Mouse (Mus musculus) forebrain, embryonic 15.5 days (tissue): ENCODE measurements around the gene Ntm. TPM values are rescaled to one million over a fixed set of nuclear protein-coding genes. Genes with fewer than 3 reads are reported as not detected.
A peak's percentile ranks its signal among the peaks of the same experiment; 100 is the strongest.

ENCODE experiments used
- ATAC-seq: fragments of 200-750 bp; cut with Nextera tagmentation; replicated peaks from 2 replicates; pipeline ENCODE4 v1.8.0; 2017; ENCODE audit warnings: mild to moderate bottlenecking, moderate TSS enrichment, moderate library complexity
- H3K27ac ChIP-seq: fragments of 300-500 bp; sonication (generic); replicated peaks from 2 replicates; pipeline ENCODE4 v1.5.1; 2015; ENCODE audit warnings: mild to moderate bottlenecking, inconsistent platforms
- H3K27me3 ChIP-seq: fragments of 300-500 bp; sonication (generic); 2 replicates; pipeline ENCODE4 v1.6.1; 2015; ENCODE audit warnings: inconsistent platforms
- H3K36me3 ChIP-seq: fragments of 300-500 bp; sonication (generic); 2 replicates; pipeline ENCODE4 v1.6.1; 2015; ENCODE audit warnings: mild to moderate bottlenecking, inconsistent platforms
- H3K4me1 ChIP-seq: fragments of 300-500 bp; sonication (generic); 2 replicates; pipeline ENCODE4 v1.6.1; 2015; ENCODE audit warnings: inconsistent platforms
- H3K4me2 ChIP-seq: fragments of 300-500 bp; sonication (generic); replicated peaks from 2 replicates; pipeline ENCODE4 v1.6.1; 2015; ENCODE audit warnings: mild to moderate bottlenecking, inconsistent platforms
- H3K4me3 ChIP-seq: fragments of 300-500 bp; sonication (generic); 2 replicates; pipeline ENCODE4 v1.5.1; 2015; ENCODE audit warnings: mild to moderate bottlenecking, inconsistent platforms
- H3K9ac ChIP-seq: fragments of 300-500 bp; sonication (generic); replicated peaks from 2 replicates; pipeline ENCODE4 v1.6.1; 2015; ENCODE audit warnings: mild to moderate bottlenecking, inconsistent platforms
- H3K9me3 ChIP-seq: fragments of 300-500 bp; sonication (generic); 2 replicates; pipeline ENCODE4 v1.6.1; 2016; ENCODE audit warnings: inconsistent platforms
- WGBS: fragments of 180-500 bp; shearing (Covaris S2); methylation state at CpG from one replicate; pipeline ENCODE4 v1.1.7; 2015; ENCODE audit warnings: mixed read lengths; 5-methylcytosine and 5-hydroxymethylcytosine counted together
- polyA plus RNA-seq: library from polyadenylated mRNA; unstranded; fragments of >200 nt; fragmentation: Nextera tagmentation; extraction: Ambion mirVana; gene quantifications from 2 replicates; pipeline ENCODE4 v1.2.1, GENCODE M21; 2015

The Ntm gene
- polyA plus RNA-seq, 1 experiment from 2014 or later: 98.7 TPM

DNA sequence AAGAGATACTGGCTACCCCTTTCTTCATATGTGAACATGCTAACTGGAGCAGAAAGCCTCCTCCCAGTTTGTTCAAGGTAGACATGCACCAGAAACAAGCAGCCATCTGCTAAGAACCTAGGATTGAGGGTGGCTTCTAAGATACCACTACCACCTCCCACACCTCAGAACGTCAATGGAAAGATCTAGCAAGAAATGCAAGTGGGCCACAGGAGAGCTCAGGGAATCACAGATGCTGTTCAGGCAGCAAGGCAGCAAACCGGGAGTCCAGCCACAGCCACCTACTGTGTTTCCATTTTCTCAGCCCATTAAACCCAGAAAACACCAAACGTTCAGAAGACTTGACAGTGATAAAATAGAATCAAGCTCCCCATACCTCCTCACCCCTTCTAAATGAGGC, 85.4 kb downstream of the Ntm start:
- ATAC-seq: no peak
- WGBS: 63% methylated on average over 3 of the region's 3 CpGs

DNA sequence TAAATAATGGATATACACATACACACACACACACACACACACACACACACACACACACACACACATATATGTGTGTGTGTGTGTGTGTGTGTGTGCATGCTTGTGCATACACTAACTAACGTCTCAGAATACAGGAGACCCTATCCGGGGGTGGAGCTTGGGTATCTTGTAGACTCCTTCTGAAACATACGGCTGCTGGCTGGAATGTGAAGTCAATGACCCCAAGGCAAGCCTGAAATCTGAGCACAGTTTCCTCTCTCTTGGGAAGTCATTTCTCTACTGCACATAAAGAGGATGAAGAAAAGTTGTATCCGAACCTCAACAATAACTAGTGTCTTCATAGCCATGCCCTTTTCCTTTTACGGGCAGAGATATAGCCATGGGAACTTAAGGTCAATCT, 95.2 kb downstream of the Ntm start:
- H3K36me3 ChIP-seq: no peaks in the 10 kb centered on the region
- no peak overlapping the region for H3K9ac ChIP-seq
- H3K4me3 ChIP-seq: no peak overlapping the region
- ATAC-seq: no peak
- H3K27ac ChIP-seq: no peak overlapping the region
- H3K9me3 ChIP-seq: no peaks in the 10 kb centered on the region
- no peaks in the 10 kb centered on the region for H3K27me3 ChIP-seq
- 84% methylated on average over 5 of the region's 5 CpGs for WGBS
- H3K4me2 ChIP-seq: no peak overlapping the region
- H3K4me1 ChIP-seq: peaks cover 30% of the 10 kb centered on the region

More for the DNA sequence above, 85.4 kb downstream of the Ntm start:
- Histone ChIP-seq H3K27ac (no peak overlapping the region), H3K9ac (no peak overlapping the region), H3K27me3 (no peaks in the 10 kb centered on the region), H3K4me3 (no peak overlapping the region), H3K4me1 (no peaks in the 10 kb centered on the region), H3K36me3 (no peaks in the 10 kb centered on the region), H3K9me3 (no peaks in the 10 kb centered on the region), H3K4me2 (no peak overlapping the region)

DNA sequence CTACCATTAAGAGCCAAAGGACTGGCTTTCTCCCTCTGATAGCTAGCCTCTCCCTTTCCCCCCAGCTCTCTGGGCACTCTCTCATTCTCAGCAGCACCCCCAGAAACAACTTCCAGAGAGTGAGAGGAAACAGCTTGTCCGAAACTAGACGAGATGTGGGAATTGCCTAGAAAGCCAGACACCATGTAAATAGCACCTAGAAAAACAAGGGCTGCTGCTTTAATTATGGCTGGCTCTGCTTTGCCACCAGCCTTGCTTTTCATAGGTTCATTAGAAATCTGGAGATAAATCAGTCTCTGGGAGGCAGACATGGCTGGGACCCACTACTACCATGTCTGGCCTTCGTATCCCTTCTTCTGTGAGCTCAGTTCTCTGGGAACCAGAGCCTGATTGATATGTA, 96.1 kb downstream of the Ntm start:
- Histone ChIP-seq H3K4me3 (no peak overlapping the region), H3K4me2 (no peak overlapping the region), H3K9ac (no peak overlapping the region), H3K4me1 (peaks cover 38% of the 10 kb centered on the region), H3K36me3 (no peaks in the 10 kb centered on the region), H3K27ac (peak overlapping the region; percentile 48), H3K9me3 (no peaks in the 10 kb centered on the region), H3K27me3 (no peaks in the 10 kb centered on the region)
- WGBS: 34% methylated on average over 3 of the region's 3 CpGs
- ATAC-seq: 0 out of 2 replicates have a peak, but pooled peaks have one; percentile 32

DNA sequence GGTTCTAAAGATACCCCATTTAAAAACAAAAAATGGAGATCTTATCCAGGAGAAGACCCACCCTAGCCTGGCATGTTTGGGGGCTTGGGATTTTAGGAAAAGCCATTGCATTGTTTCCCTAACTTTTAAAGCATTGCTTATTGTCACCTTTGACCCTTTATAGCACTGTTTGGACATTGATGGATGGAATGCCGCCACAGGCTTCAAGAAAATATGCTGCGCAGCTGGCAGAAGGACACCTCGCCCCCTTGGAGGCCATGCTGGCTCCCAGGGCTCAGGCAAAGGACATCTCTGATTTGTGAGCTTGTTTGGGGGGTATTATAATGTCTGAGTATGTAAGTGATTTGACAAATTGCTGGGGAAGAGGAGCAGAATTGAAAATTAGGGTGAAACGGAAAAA, 96.8 kb downstream of the Ntm start:
- Histone ChIP-seq H3K36me3 (no peaks in the 10 kb centered on the region), H3K9me3 (no peaks in the 10 kb centered on the region), H3K4me2 (no peak overlapping the region), H3K4me3 (no peak overlapping the region), H3K4me1 (peaks cover 39% of the 10 kb centered on the region), H3K9ac (no peak overlapping the region), H3K27me3 (no peaks in the 10 kb centered on the region), H3K27ac (no peak overlapping the region)
- ATAC-seq: no peak
- 79% methylated on average over 4 of the region's 4 CpGs for WGBS

DNA sequence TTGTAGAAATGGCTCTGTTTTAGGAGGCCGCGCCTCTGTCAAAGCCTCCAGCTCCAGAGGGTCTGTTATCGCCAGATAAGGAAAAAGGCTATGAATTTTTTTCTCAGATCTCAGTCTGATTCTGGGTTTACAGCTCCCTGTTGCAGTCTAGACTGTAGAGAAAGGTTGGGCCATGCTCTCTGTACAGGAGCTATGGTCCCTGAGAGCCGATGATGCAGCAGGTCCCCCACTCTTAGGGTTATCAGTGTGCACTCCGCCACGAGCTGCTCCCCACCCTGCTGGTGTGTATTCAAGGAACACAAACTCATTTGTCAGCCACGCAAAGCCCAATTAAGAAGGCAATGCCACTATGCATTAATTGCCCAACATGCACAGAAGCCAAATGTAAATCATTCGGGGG, 97.4 kb downstream of the Ntm start:
- no peak overlapping the region for H3K4me3 ChIP-seq
- peaks cover 40% of the 10 kb centered on the region for H3K4me1 ChIP-seq
- no peak for ATAC-seq
- no peak overlapping the region for H3K27ac ChIP-seq
- H3K36me3 ChIP-seq: no peaks in the 10 kb centered on the region
- WGBS: 27% methylated on average over 8 of the region's 8 CpGs
- no peak overlapping the region for H3K4me2 ChIP-seq
- no peaks in the 10 kb centered on the region for H3K27me3 ChIP-seq
- no peak overlapping the region for H3K9ac ChIP-seq
- no peaks in the 10 kb centered on the region for H3K9me3 ChIP-seq

DNA sequence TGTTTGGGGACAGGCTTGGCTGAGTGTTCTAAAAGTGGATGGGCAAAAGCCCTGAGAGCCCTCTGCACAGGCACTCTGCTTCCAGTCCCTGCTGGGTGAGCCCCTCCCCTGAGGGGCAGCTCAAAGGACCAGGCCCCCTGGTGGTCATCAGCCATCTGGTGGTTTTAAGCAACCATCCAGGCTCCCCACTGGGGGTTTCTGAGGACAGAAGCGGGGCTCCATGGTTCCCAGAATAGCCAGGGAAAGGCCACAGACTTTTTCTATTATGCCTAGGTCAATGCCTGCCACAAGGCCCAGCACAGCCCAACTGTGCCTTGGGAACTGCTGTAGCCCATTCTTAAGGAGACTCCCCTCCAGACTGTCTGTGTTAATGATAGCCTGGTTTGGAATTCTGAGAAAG, 98.1 kb downstream of the Ntm start:
- Histone ChIP-seq H3K9ac (no peak overlapping the region), H3K4me2 (no peak overlapping the region), H3K27me3 (no peaks in the 10 kb centered on the region), H3K4me1 (peaks cover 40% of the 10 kb centered on the region), H3K27ac (no peak overlapping the region; the same call in 1 of the 2 replicates), H3K4me3 (no peak overlapping the region), H3K9me3 (no peaks in the 10 kb centered on the region), H3K36me3 (no peaks in the 10 kb centered on the region)
- ATAC-seq: 0 out of 2 replicates have a peak, but pooled peaks have one; percentile 23
- 4% methylated on average over 1 of the region's 1 CpGs for WGBS

DNA sequence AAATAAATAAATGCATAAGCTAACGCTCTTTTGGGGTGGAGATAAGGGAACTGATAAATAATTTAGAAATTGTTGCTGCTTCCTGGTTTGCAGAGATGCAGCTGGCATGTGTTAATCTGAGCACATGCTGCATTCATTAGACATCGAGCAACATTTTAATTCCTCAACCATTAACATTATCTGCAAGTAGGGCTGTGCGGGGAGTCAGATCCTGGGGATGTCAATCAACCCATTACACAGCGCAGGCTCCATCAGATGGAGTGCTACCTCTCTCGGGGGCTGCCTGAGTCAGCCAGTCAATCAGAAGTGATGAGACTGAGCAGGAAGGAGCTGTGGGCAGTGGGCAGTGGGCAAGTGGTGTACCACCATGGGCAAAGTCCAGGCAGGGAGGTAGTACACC, 100.5 kb downstream of the Ntm start:
- no peaks in the 10 kb centered on the region for H3K27me3 ChIP-seq
- H3K27ac ChIP-seq: peak overlapping the region; percentile 50
- peak; percentile 86 for ATAC-seq
- H3K9ac ChIP-seq: no peak overlapping the region
- H3K4me3 ChIP-seq: no peak overlapping the region
- H3K4me1 ChIP-seq: peaks cover 40% of the 10 kb centered on the region
- no peaks in the 10 kb centered on the region for H3K9me3 ChIP-seq
- H3K4me2 ChIP-seq: no peak overlapping the region
- no peaks in the 10 kb centered on the region for H3K36me3 ChIP-seq
- WGBS: 24% methylated on average over 5 of the region's 5 CpGs

DNA sequence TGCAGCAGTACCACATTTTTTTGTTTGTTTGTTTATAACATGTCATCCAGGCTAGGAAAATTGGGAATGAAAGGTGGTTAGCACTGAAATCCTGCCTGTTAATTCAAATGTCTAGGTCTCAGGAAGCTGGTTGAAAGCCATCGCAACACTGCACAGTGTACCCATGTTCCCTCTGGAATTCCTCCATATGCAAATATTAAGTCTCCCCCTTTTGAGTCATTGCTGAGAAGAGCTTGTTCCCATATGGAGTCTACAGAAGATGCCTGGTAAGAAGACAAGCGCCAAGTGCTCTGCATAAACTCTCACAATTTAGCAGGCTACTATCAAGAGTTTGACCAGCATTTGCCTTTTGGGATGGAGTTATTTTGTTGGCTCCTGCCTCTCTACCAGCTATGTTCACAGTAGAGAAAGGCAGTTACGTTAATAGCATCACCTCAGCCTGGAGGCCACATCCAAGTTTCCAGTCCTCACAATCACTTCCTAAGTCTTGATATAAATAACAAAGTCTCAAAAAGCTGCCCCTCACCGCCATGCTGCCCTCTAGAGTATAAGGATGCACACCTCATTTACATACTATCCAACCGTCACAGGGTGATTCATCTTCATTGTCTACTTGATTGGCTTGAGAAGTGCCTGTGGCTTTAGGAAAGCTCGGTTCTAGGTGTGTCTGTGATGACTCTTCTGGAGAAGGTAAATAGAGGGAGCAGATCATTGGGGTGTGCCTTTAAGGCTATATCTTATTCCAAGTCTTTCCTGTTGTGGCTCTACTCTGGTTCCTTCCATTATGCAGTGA, 103.5 kb downstream of the Ntm start:
- no peak overlapping the region for H3K4me3 ChIP-seq
- 90% methylated on average over 6 of the region's 6 CpGs for WGBS
- H3K36me3 ChIP-seq: no peaks in the 10 kb centered on the region
- H3K9ac ChIP-seq: no peak overlapping the region
- no peaks in the 10 kb centered on the region for H3K9me3 ChIP-seq
- no peak overlapping the region for H3K4me2 ChIP-seq
- H3K27me3 ChIP-seq: no peaks in the 10 kb centered on the region
- no peak for ATAC-seq
- peaks cover 20% of the 10 kb centered on the region for H3K4me1 ChIP-seq
- H3K27ac ChIP-seq: no peak overlapping the region

DNA sequence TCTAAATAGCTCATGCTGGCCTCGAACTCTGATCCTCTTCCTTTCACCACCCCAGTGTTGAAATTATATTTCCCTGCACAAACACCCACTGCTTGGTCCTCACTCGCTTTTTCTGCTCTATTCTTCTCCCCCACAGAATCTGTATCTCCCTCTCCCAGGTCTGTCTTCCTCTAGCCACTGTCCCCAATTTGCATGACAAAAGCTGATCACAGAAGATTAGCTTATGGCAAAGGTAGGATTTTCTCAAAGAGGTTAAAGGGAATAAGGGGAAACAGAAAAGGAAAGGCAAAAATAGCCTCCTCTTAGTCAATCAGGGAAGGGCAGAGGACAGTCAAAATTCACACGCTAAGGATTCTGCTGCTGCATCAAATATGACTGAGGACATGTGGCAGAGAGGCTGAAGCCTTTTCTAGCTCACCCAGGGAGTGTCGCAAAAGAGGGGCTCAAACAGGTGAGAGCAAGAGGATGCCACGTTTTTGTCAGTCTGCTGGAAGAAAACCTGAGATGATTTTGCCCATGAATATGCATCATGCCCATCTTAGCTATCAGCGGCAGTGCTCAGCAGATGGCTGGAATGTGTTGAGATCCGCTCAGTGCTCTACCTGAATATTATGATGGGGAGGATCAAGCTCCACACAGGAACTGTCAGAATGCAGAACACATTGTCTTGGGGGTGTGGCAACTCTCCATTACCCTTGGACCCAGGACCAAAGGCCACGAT, 114.0 kb downstream of the Ntm start:
- no peak overlapping the region for H3K4me3 ChIP-seq
- H3K9me3 ChIP-seq: no peaks in the 10 kb centered on the region
- H3K36me3 ChIP-seq: no peaks in the 10 kb centered on the region
- no peak for ATAC-seq
- no peak overlapping the region for H3K27ac ChIP-seq
- H3K4me1 ChIP-seq: peaks cover 9% of the 10 kb centered on the region
- no peak overlapping the region for H3K9ac ChIP-seq
- H3K27me3 ChIP-seq: no peaks in the 10 kb centered on the region
- H3K4me2 ChIP-seq: no peak overlapping the region
- WGBS: 19% methylated on average over 8 of the region's 8 CpGs

DNA sequence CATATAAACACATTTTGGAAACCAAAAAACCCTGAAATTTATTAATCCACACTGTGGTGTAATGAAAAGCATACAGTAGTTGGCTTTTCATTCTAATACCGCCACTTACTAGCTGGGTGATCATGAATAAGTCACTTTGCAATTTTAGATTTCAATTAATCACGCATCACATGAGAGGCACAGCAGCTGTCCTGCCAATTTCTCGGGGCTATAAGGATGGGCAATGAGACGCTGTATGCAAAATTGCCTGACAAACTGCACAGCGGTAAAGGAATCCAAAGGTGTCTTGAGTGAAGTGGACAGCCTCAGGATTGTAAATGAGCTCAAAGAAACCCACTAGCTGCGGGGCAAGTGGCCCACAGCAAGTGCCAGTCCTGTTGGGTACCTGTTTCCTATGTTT, 125.6 kb downstream of the Ntm start:
- no peak overlapping the region for H3K9ac ChIP-seq
- H3K4me1 ChIP-seq: peaks cover 39% of the 10 kb centered on the region
- H3K9me3 ChIP-seq: no peaks in the 10 kb centered on the region
- ATAC-seq: no peak
- H3K4me3 ChIP-seq: no peak overlapping the region
- H3K4me2 ChIP-seq: no peak overlapping the region
- H3K27ac ChIP-seq: no peak overlapping the region
- no peaks in the 10 kb centered on the region for H3K27me3 ChIP-seq
- no peaks in the 10 kb centered on the region for H3K36me3 ChIP-seq
- 50% methylated on average over 6 of the region's 6 CpGs for WGBS

DNA sequence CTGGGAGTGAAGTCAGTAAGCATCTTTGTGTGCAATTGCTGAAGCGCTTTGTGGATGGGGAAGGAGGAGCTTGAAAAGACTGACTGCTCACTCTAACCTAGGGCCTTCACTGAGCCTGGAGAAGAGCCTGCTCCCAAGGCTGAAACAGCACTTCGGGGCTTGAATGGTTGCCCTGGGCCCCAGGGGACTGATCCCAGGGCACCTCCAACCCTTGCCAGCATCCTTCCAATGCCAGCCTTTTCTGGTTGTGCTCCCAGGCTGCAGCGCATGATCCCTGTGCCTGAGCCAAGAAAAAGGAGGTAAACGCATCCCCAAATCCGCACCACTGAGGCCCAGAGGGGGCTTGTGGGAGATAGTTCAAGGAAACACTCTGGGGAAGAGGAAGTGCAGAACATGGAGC, 128.0 kb downstream of the Ntm start:
- ATAC-seq: no peak
- Histone ChIP-seq H3K27ac (peak overlapping the region; percentile 28), H3K9me3 (no peaks in the 10 kb centered on the region)

DNA sequence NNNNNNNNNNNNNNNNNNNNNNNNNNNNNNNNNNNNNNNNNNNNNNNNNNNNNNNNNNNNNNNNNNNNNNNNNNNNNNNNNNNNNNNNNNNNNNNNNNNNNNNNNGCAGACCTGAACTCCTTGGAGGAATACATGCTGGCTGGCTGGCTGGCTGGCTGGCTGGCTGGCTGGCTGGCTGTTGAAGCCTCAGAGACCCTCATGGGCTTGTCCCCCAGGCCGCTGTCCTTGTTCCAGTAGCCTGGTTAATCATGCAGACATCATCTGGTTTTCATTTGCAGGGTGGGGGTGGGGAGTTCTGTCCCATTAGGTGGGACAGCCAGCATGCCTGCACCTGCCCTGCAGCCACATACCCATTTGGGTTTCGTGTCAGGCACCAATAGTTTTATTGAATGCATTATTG, 129.2 kb downstream of the Ntm start:
- H3K4me1 ChIP-seq: peaks cover 49% of the 10 kb centered on the region
- H3K9ac ChIP-seq: no peak overlapping the region
- ATAC-seq: 0 out of 2 replicates have a peak, but pooled peaks have one; percentile 14
- H3K4me3 ChIP-seq: no peak overlapping the region
- H3K9me3 ChIP-seq: no peaks in the 10 kb centered on the region
- H3K4me2 ChIP-seq: no peak overlapping the region
- no peaks in the 10 kb centered on the region for H3K27me3 ChIP-seq
- H3K36me3 ChIP-seq: no peaks in the 10 kb centered on the region
- WGBS: 43% methylated on average over 2 of the region's 2 CpGs
- H3K27ac ChIP-seq: peak overlapping the region; percentile 56

More for the DNA sequence above, 128.0 kb downstream of the Ntm start:
- Histone ChIP-seq H3K36me3 (no peaks in the 10 kb centered on the region), H3K4me1 (peaks cover 49% of the 10 kb centered on the region), H3K27me3 (no peaks in the 10 kb centered on the region), H3K9ac (no peak overlapping the region), H3K4me2 (no peak overlapping the region), H3K4me3 (no peak overlapping the region)
- WGBS: 46% methylated on average over 5 of the region's 5 CpGs
